Mouse (Mus musculus): Measurements from ENCODE around the gene Crnn. TPM values are rescaled to one million over a fixed set of nuclear protein-coding genes. Genes with fewer than 3 reads are reported as not detected.

The Crnn gene
- not detected for total RNA-seq (2023)

GRCm38 (mm10) chr3:93144510-93145051 lies at the start of gene Crnn:
Gene Crnn (plus strand): TSS chr3:93144787.

GRCm38 (mm10) chr3:93196978-93197377 lies 52.4 kb downstream of the Crnn start, which contains the start of gene Flg2:
Gene Flg2 (plus strand): TSS chr3:93197278.

Other genes with a start within 250 kb of the Crnn start
- gene Lce3a, start 218.6 kb upstream of the Crnn start, total RNA-seq (2023) = not detected
- not detected for gene Lce3b, start 211.8 kb upstream of the Crnn start, total RNA-seq (2023)
- gene Lce3c, start 200.3 kb upstream of the Crnn start, total RNA-seq (2023) = not detected
- gene Lce3d, start 187.4 kb upstream of the Crnn start, total RNA-seq (2023) = not detected
- gene Lce3e, start 177.7 kb upstream of the Crnn start, total RNA-seq (2023) = not detected
- not detected for gene Lce3f, start 152.6 kb upstream of the Crnn start, total RNA-seq (2023)
- gene Crct1, start 129.1 kb upstream of the Crnn start, total RNA-seq (2023) = not detected
- not detected for gene Lce1m, start 125.7 kb upstream of the Crnn start, total RNA-seq (2023)
- not detected for gene Gm4858, start 76.0 kb upstream of the Crnn start, total RNA-seq (2023)
- not detected for gene Flg2, start 52.5 kb downstream of the Crnn start, total RNA-seq (2023)
- not detected for gene Flg, start 128.7 kb downstream of the Crnn start, total RNA-seq (2023)
- gene Hrnr, start 175.0 kb downstream of the Crnn start, total RNA-seq (2023) = not detected
- not detected for gene Rptn, start 248.9 kb downstream of the Crnn start, total RNA-seq (2023)